Mouse (Mus musculus): ENCODE measurements around the gene Noxo1.
"Not testable (repeated sequence)": the region's sequence is repeated elsewhere in the genome, so short reads cannot be mapped to it uniquely, and the experiment has no call there.

The Noxo1 gene

GRCm38 (mm10) chr17:24718938-24719337, 22.9 kb downstream of the Noxo1 start:
- intact Hi-C loops (cut with DNase I) = not testable (repeated sequence)

GRCm38 (mm10) chr17:24719494-24720222, 23.6 kb downstream of the Noxo1 start:
- intact Hi-C loops (cut with DNase I) = no loop called here

- intact Hi-C loops (cut with DNase I) = not testable (repeated sequence)
Observed at GRCm38 (mm10) chr17:24720616-24721015, 24.6 kb downstream of the Noxo1 start.

GRCm38 (mm10) chr17:24721383-24721955, 25.4 kb downstream of the Noxo1 start:
- intact Hi-C loops (cut with DNase I) = not testable (repeated sequence)

- intact Hi-C loops (cut with DNase I) = no loop called here
Observed at GRCm38 (mm10) chr17:24722220-24722924, 26.3 kb downstream of the Noxo1 start.

GRCm38 (mm10) chr17:24723122-24723880, 27.3 kb downstream of the Noxo1 start:
- intact Hi-C loops (cut with DNase I) = no loop called here

GRCm38 (mm10) chr17:24723881-24724180, 27.8 kb downstream of the Noxo1 start:
- intact Hi-C loops (cut with DNase I) = no loop called here

- intact Hi-C loops (cut with DNase I) = no loop called here
Observed at GRCm38 (mm10) chr17:24724184-24724583, 28.1 kb downstream of the Noxo1 start, which contains the start of gene Ndufb10. Gene Ndufb10 (minus strand): TSS chr17:24724478.

- intact Hi-C loops (cut with DNase I) = no loop called here
Observed at GRCm38 (mm10) chr17:24725637-24726390, 29.8 kb downstream of the Noxo1 start.

- intact Hi-C loops (cut with DNase I) = no loop called here
Observed at GRCm38 (mm10) chr17:24727618-24728017, 31.6 kb downstream of the Noxo1 start, which contains the start of gene Rpl3l. Gene Rpl3l (plus strand): TSS chr17:24727820.

GRCm38 (mm10) chr17:24728184-24728583, 32.1 kb downstream of the Noxo1 start:
- intact Hi-C loops (cut with DNase I) = no loop called here

- intact Hi-C loops (cut with DNase I) = no loop called here
Observed at GRCm38 (mm10) chr17:24729067-24729466, 33.0 kb downstream of the Noxo1 start.

GRCm38 (mm10) chr17:24730787-24731186, 34.8 kb downstream of the Noxo1 start:
- intact Hi-C loops (cut with DNase I) = no loop called here

GRCm38 (mm10) chr17:24732233-24732935, 36.4 kb downstream of the Noxo1 start:
- intact Hi-C loops (cut with DNase I) = no loop called here

GRCm38 (mm10) chr17:24733434-24734050, 37.5 kb downstream of the Noxo1 start:
- intact Hi-C loops (cut with DNase I) = no loop called here

GRCm38 (mm10) chr17:24734513-24734912, 38.5 kb downstream of the Noxo1 start:
- intact Hi-C loops (cut with DNase I) = no loop called here

GRCm38 (mm10) chr17:24735446-24735845, 39.4 kb downstream of the Noxo1 start:
- intact Hi-C loops (cut with DNase I) = no loop called here

- intact Hi-C loops (cut with DNase I) = loop anchor here (2.0 kb wide), 1 partner anchor 82 kb away; no protein-coding TSS in a partner anchor
Observed at GRCm38 (mm10) chr17:24736330-24737051, 40.5 kb downstream of the Noxo1 start, which contains the start of gene Msrb1. Gene Msrb1 (plus strand): TSS chr17:24736642.

Measured in adrenal gland (tissue).